In the genomic region with DNA sequence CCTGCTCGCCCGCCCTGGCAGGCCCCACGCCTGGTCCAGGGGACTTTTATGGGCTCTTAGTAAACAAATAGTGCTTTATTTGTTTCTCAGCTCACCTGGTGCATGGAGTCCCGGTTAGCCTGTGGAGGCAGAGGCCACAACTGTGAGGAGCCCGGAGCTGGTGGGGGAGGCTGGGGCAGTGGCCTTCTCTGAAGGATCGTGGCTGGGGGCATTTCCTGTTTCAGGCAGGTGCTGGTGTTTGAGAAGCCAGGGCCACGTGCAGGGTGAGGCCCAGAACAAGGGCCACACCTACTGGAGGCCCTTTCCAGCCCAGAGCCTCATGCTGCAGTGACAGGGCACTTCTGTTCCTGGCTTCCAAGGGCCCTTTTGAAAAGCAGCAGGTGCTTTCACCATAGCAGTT, we compare ENCODE assay signal across 13 mouse cellular contexts. TPM values are rescaled to one million over a fixed set of nuclear protein-coding genes. Genes with fewer than 3 reads are reported as not detected.
DNase-seq lines count a peak whose midpoint lies in the region; ATAC-seq and TF ChIP-seq lines count a peak whose summit lies in the region.
"Had no signal": no experiment of that assay in that cellular context is flagged by ENCODE, and none has a peak within 500 bp of the region (broad histone marks: within the 10 kb centered on the region; RNA-seq: fewer than 3 reads in every experiment).

No protein-coding gene starts in this region.

- H3K9me3 ChIP-seq in heart, embryonic 13.5 days: no peaks in the 10 kb centered on the region
- no peaks in the 10 kb centered on the region for H3K9me3 ChIP-seq in lung, embryonic 14.5 days (ENCODE audit: low read depth, low read length)
- no peaks in the 10 kb centered on the region for H3K9me3 ChIP-seq in midbrain, embryonic 16.5 days (replicated peaks; ENCODE audit: control insufficient read depth, low read length, poor library complexity, severe bottlenecking)
- H3K9me3 ChIP-seq: heart, embryonic 15.5 days; neural tube, embryonic 13.5 days had no signal

- H3K4me3 ChIP-seq in heart, embryonic 13.5 days: no peak overlapping the region
- no peak overlapping the region for H3K4me3 ChIP-seq in lung, embryonic 14.5 days (ENCODE audit: low read depth, low read length)
- H3K4me3 ChIP-seq in midbrain, embryonic 16.5 days (ENCODE audit: low read depth, low read length): no peak overlapping the region
- H3K4me3 ChIP-seq: heart, embryonic 15.5 days; neural tube, embryonic 13.5 days had no signal

- H3K4me2 ChIP-seq in heart, embryonic 13.5 days: no peak overlapping the region
- H3K4me2 ChIP-seq in lung, embryonic 14.5 days: no peak overlapping the region
- no peak overlapping the region for H3K4me2 ChIP-seq in midbrain, embryonic 16.5 days (ENCODE audit: low read length)
- H3K4me2 ChIP-seq: heart, embryonic 15.5 days; neural tube, embryonic 13.5 days had no signal

- 65% methylated on average over 7 of the region's 7 CpGs for WGBS in heart, embryonic 13.5 days
- 33% methylated on average over 7 of the region's 7 CpGs for WGBS in lung, embryonic 14.5 days
- WGBS in midbrain, embryonic 16.5 days: 79% methylated on average over 7 of the region's 7 CpGs

- peaks cover 5% of the 10 kb centered on the region; the same call in 1 of the 2 replicates for H3K27me3 ChIP-seq in heart, embryonic 13.5 days (replicated peaks)
- no peaks in the 10 kb centered on the region for H3K27me3 ChIP-seq in lung, embryonic 14.5 days (ENCODE audit: insufficient read depth, low read length)
- H3K27me3 ChIP-seq in midbrain, embryonic 16.5 days (ENCODE audit: control insufficient read depth, insufficient read depth, low read depth, low read length): no peaks in the 10 kb centered on the region; the same call in 1 of the 2 replicates
- H3K27me3 ChIP-seq: neural tube, embryonic 13.5 days had no signal

- no peak for DNase-seq in heart, adult 11 months
- DNase-seq in urinary bladder, postnatal 25 days (ENCODE audit: low spot score): peak; percentile 26
- DNase-seq in urinary bladder, postnatal 4 days (ENCODE audit: low spot score in 2 of 2): no peak
- DNase-seq in lung, embryonic 14.5 days: peak; percentile 28
- no peak for DNase-seq in adrenal gland, postnatal 10 days
- DNase-seq: kidney, adult 18-20 months; right cerebral cortex, postnatal 4 days had no signal

- H3K36me3 ChIP-seq in heart, embryonic 13.5 days: no peaks in the 10 kb centered on the region
- H3K36me3 ChIP-seq in lung, embryonic 14.5 days (ENCODE audit: insufficient read depth): no peaks in the 10 kb centered on the region
- no peaks in the 10 kb centered on the region for H3K36me3 ChIP-seq in midbrain, embryonic 16.5 days (ENCODE audit: control insufficient read depth, insufficient read depth, low read length)
- H3K36me3 ChIP-seq: heart, embryonic 15.5 days; neural tube, embryonic 13.5 days had no signal

- H3K9ac ChIP-seq in heart, embryonic 13.5 days: 0 out of 2 replicates have a peak overlapping the region, but pooled peaks have one; percentile 6
- no peak overlapping the region for H3K9ac ChIP-seq in lung, embryonic 14.5 days
- no peak overlapping the region for H3K9ac ChIP-seq in midbrain, embryonic 16.5 days (ENCODE audit: low read depth, low read length)
- H3K9ac ChIP-seq: heart, embryonic 15.5 days; neural tube, embryonic 13.5 days had no signal

- peaks cover 38% of the 10 kb centered on the region for H3K4me1 ChIP-seq in heart, embryonic 13.5 days
- H3K4me1 ChIP-seq in lung, embryonic 14.5 days (ENCODE audit: insufficient read depth): no peaks in the 10 kb centered on the region
- H3K4me1 ChIP-seq in midbrain, embryonic 16.5 days (ENCODE audit: control insufficient read depth, insufficient read depth, low read length): peaks cover 7% of the 10 kb centered on the region

- no peak overlapping the region for H3K27ac ChIP-seq in heart, embryonic 13.5 days (replicated peaks)
- peak overlapping the region; percentile 46; the same call in 1 of the 2 replicates for H3K27ac ChIP-seq in lung, embryonic 14.5 days (ENCODE audit: low read depth)
- no peak overlapping the region for H3K27ac ChIP-seq in midbrain, embryonic 16.5 days (ENCODE audit: low read length)
- H3K27ac ChIP-seq: heart, embryonic 15.5 days; neural tube, embryonic 13.5 days had no signal

- ATAC-seq in heart, embryonic 13.5 days (ENCODE audit: extremely low read depth, insufficient number of reproducible peaks, low FRiP score, low TSS enrichment): no peak
- ATAC-seq in lung, embryonic 14.5 days (ENCODE audit: insufficient read depth): no peak
- ATAC-seq in CD4-positive, CD25-positive, alpha-beta regulatory T cell, adult 4 months: no peak
- no peak for ATAC-seq in midbrain, embryonic 16.5 days

- no peak for TF ChIP-seq CTCF in lung, embryonic 14.5 days (IDR thresholded peaks at IDR 0.05; ENCODE audit: low read depth)

RNA-seq across cellular contexts. Expression of a gene that starts 7.4 kb away (rescaled TPM):
- 0.64 and 0.84 TPM in 2 replicates for polyA plus RNA-seq in heart, embryonic 13.5 days (2015; fragmentation: Nextera tagmentation; extraction: Ambion mirVana)
- not detected in 2 replicates for polyA plus RNA-seq in lung, embryonic 14.5 days (2014; fragmentation: Nextera tagmentation; extraction: Ambion mirVana)
- total RNA-seq in adrenal gland, postnatal 10 days (2021): not detected
- not detected for polyA plus RNA-seq in CD4-positive, CD25-positive, alpha-beta regulatory T cell, adult 4 months (2017; shearing (Covaris generic))
- polyA plus RNA-seq in midbrain, embryonic 16.5 days (2015; fragmentation: Nextera tagmentation; extraction: Ambion mirVana): 0.46 TPM in 1 of 2 replicates, not detected in the other
- total RNA-seq: common myeloid progenitor, adult 5-6 weeks had no signal
- polyA plus RNA-seq: neural tube, embryonic 13.5 days had no signal

RNA-seq across cellular contexts. Expression of a gene that starts 39.5 kb away (rescaled TPM):
- 35.5 and 39.3 TPM in 2 replicates for polyA plus RNA-seq in heart, embryonic 13.5 days (2015; fragmentation: Nextera tagmentation; extraction: Ambion mirVana)
- polyA plus RNA-seq in lung, embryonic 14.5 days (2014; fragmentation: Nextera tagmentation; extraction: Ambion mirVana): 29.7 and 31.3 TPM in 2 replicates
- 10 to 100 TPM; 44.9 to 56.8 TPM for total RNA-seq in adrenal gland, postnatal 10 days (2021)
- polyA plus RNA-seq in CD4-positive, CD25-positive, alpha-beta regulatory T cell, adult 4 months (2017; shearing (Covaris generic)): 1 to 10 TPM; 3.8 to 4.8 TPM
- 150 and 155 TPM in 2 replicates for polyA plus RNA-seq in midbrain, embryonic 16.5 days (2015; fragmentation: Nextera tagmentation; extraction: Ambion mirVana)

RNA-seq across cellular contexts. Expression of a gene that starts 40.1 kb away (rescaled TPM):
- polyA plus RNA-seq in heart, embryonic 13.5 days (2015; fragmentation: Nextera tagmentation; extraction: Ambion mirVana): 126 and 147 TPM in 2 replicates
- polyA plus RNA-seq in lung, embryonic 14.5 days (2014; fragmentation: Nextera tagmentation; extraction: Ambion mirVana): 162 and 168 TPM in 2 replicates
- 100 to 1,000 TPM; 131 to 137 TPM for total RNA-seq in adrenal gland, postnatal 10 days (2021)
- polyA plus RNA-seq in CD4-positive, CD25-positive, alpha-beta regulatory T cell, adult 4 months (2017; shearing (Covaris generic)): 10 to 100 TPM; 91.5 to 92.9 TPM
- 115 and 118 TPM in 2 replicates for polyA plus RNA-seq in midbrain, embryonic 16.5 days (2015; fragmentation: Nextera tagmentation; extraction: Ambion mirVana)

Comparison
In these comparisons a context has a peak if more than half of its experiments do, and no peak if none do; other contexts are left out.
1. DNase-seq: peak in urinary bladder, postnatal 25 days (single experiment) and lung, embryonic 14.5 days (single experiment); none in heart, adult 11 months (single experiment), urinary bladder, postnatal 4 days (0 of 2) and adrenal gland, postnatal 10 days (single experiment).